Comparison of ENCODE assay signal across 10 mouse cellular contexts in the genomic region with DNA sequence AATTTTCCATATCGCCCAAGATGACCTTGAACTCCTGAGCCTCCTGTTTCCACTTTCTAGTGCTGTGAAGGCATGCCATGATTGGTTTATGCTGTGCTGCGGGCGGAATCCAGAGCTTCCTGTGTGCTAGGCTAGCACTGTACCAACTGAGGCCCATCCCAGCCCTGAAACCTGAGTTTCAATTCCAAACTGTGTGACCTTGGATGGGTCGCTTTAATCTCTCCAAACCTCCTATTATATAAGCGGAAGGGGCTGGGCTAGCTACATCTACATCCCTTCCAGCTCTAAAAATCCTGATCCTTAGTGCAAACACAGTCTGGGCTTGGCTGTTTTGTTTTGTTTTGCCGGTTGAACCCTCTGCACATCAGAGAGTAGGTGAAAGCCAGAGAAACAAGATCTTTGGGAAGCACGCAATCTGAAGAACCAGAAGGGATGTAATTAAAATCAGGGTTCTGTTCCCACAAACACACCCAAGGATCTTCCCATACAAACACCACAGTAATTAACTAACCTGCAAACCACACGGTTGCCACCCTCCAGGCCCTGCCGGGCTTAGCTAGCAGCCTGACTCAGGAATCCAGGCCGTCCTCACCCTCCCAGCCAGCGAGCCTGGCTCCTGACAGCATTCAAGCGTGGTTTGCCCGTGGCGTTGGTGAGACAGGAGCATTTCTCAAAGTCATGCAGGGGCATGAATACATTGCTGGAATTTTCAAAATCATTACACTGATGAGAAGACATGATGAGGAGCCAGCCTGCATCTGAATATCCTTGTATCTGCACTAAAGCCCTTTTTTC.
A peak's percentile ranks its signal among the peaks of the same experiment; 100 is the strongest.
DNase-seq lines count a peak whose midpoint lies in the region; ATAC-seq lines count a peak whose summit lies in the region.
"Had no signal": no experiment of that assay in that cellular context is flagged by ENCODE, and none has a peak within 500 bp of the region (broad histone marks: within the 10 kb centered on the region; RNA-seq: fewer than 3 reads in every experiment).

No protein-coding gene starts in this region.

- H3K4me1 ChIP-seq in hindbrain, embryonic 11.5 days (replicated peaks; ENCODE audit: control insufficient read depth, insufficient read depth, low read length): peaks cover 2% of the 10 kb centered on the region; the same call in 1 of the 2 replicates
- H3K4me1 ChIP-seq in hindbrain, embryonic 14.5 days (replicated peaks; ENCODE audit: control insufficient read depth, insufficient read depth, low read length): peaks cover 8% of the 10 kb centered on the region; the same call in 1 of the 2 replicates
- peaks cover 16% of the 10 kb centered on the region; the same call in 1 of the 2 replicates for H3K4me1 ChIP-seq in embryonic facial prominence, embryonic 14.5 days (ENCODE audit: control insufficient read depth, insufficient read depth, low read length)
- peaks cover 11% of the 10 kb centered on the region for H3K4me1 ChIP-seq in limb, embryonic 10.5 days

- H3K4me2 ChIP-seq in hindbrain, embryonic 11.5 days (replicated peaks; ENCODE audit: low read depth, low read length): no peak overlapping the region
- H3K4me2 ChIP-seq in hindbrain, embryonic 14.5 days (replicated peaks): no peak overlapping the region
- H3K4me2 ChIP-seq in embryonic facial prominence, embryonic 14.5 days (ENCODE audit: low read depth, low read length): no peak overlapping the region

- H3K36me3 ChIP-seq in hindbrain, embryonic 11.5 days (ENCODE audit: control insufficient read depth, insufficient read depth, low read length): no peaks in the 10 kb centered on the region
- H3K36me3 ChIP-seq in hindbrain, embryonic 14.5 days (replicated peaks; ENCODE audit: control insufficient read depth, insufficient read depth): no peaks in the 10 kb centered on the region
- no peaks in the 10 kb centered on the region for H3K36me3 ChIP-seq in embryonic facial prominence, embryonic 14.5 days (ENCODE audit: control insufficient read depth, insufficient read depth, low read length)
- H3K36me3 ChIP-seq in limb, embryonic 10.5 days: no peaks in the 10 kb centered on the region

- H3K27me3 ChIP-seq in hindbrain, embryonic 11.5 days (ENCODE audit: control insufficient read depth, insufficient read depth, low read length): no peaks in the 10 kb centered on the region
- H3K27me3 ChIP-seq in hindbrain, embryonic 14.5 days (ENCODE audit: control insufficient read depth, insufficient read depth, low read length): no peaks in the 10 kb centered on the region
- no peaks in the 10 kb centered on the region for H3K27me3 ChIP-seq in embryonic facial prominence, embryonic 14.5 days (replicated peaks; ENCODE audit: control insufficient read depth, insufficient read depth, low read length)
- peaks cover 9% of the 10 kb centered on the region; the same call in 1 of the 2 replicates for H3K27me3 ChIP-seq in limb, embryonic 10.5 days (ENCODE audit: low read depth, poor library complexity, severe bottlenecking)

- 61% methylated on average over 14 of the region's 14 CpGs for WGBS in hindbrain, embryonic 11.5 days
- 56% methylated on average over 14 of the region's 14 CpGs for WGBS in hindbrain, embryonic 14.5 days
- WGBS in embryonic facial prominence, embryonic 14.5 days: 56% methylated on average over 14 of the region's 14 CpGs
- 65% methylated on average over 14 of the region's 14 CpGs for WGBS in limb, embryonic 10.5 days

- no peak for DNase-seq in hindbrain, embryonic 11.5 days (ENCODE audit: low spot score)
- no peak for DNase-seq in hindbrain, embryonic 14.5 days (ENCODE audit: low spot score)
- DNase-seq in ZHBTc4 (ENCODE audit: low read depth, low spot score): peak; percentile 89
- DNase-seq in embryonic facial prominence, embryonic 14.5 days (ENCODE audit: low spot score): peak; percentile 82
- DNase-seq in limb, embryonic 10.5 days (ENCODE audit: low spot score): no peak
- no peak for DNase-seq in ovary, postnatal 14 days (ENCODE audit: low spot score)
- DNase-seq in adrenal gland, adult 18-20 months (ENCODE audit: low spot score in 2 of 2): no peak
- DNase-seq in adrenal gland, postnatal 25 days: no peak
- DNase-seq: kidney, adult 2 months; lung, postnatal 10 days had no signal

- H3K9ac ChIP-seq in hindbrain, embryonic 11.5 days (ENCODE audit: low read depth, low read length): no peak overlapping the region
- H3K9ac ChIP-seq in hindbrain, embryonic 14.5 days: no peak overlapping the region
- no peak overlapping the region for H3K9ac ChIP-seq in embryonic facial prominence, embryonic 14.5 days (ENCODE audit: low read depth, low read length)

- H3K27ac ChIP-seq in hindbrain, embryonic 11.5 days (ENCODE audit: low read depth, low read length): peak overlapping the region; percentile 53
- no peak overlapping the region for H3K27ac ChIP-seq in hindbrain, embryonic 14.5 days
- H3K27ac ChIP-seq in embryonic facial prominence, embryonic 14.5 days (replicated peaks; ENCODE audit: low read depth, low read length): peak overlapping the region; percentile 48
- 0 out of 2 replicates have a peak overlapping the region, but pooled peaks have one; percentile 10 for H3K27ac ChIP-seq in limb, embryonic 10.5 days

- H3K9me3 ChIP-seq in hindbrain, embryonic 11.5 days (ENCODE audit: control insufficient read depth, low read length): no peaks in the 10 kb centered on the region
- H3K9me3 ChIP-seq in hindbrain, embryonic 14.5 days (ENCODE audit: control insufficient read depth, low read length): no peaks in the 10 kb centered on the region
- no peaks in the 10 kb centered on the region for H3K9me3 ChIP-seq in embryonic facial prominence, embryonic 14.5 days (ENCODE audit: control insufficient read depth, low read length)
- H3K9me3 ChIP-seq in limb, embryonic 10.5 days (replicated peaks): no peaks in the 10 kb centered on the region

- ATAC-seq in hindbrain, embryonic 11.5 days (ENCODE audit: low FRiP score): no peak
- no peak for ATAC-seq in hindbrain, embryonic 14.5 days (ENCODE audit: low FRiP score)
- peak; percentile 74 for ATAC-seq in embryonic facial prominence, embryonic 14.5 days (ENCODE audit: low read depth)

- no peak overlapping the region for H3K4me3 ChIP-seq in hindbrain, embryonic 11.5 days (ENCODE audit: low read depth, low read length)
- no peak overlapping the region for H3K4me3 ChIP-seq in hindbrain, embryonic 14.5 days (replicated peaks; ENCODE audit: low read length)
- no peak overlapping the region for H3K4me3 ChIP-seq in embryonic facial prominence, embryonic 14.5 days (ENCODE audit: low read depth, low read length)
- no peak overlapping the region for H3K4me3 ChIP-seq in limb, embryonic 10.5 days

Comparison
In these comparisons a context has a peak if more than half of its experiments do, and no peak if none do; other contexts are left out.
1. DNase-seq: peak in ZHBTc4 (single experiment) and embryonic facial prominence, embryonic 14.5 days (single experiment); none in hindbrain, embryonic 11.5 days (single experiment), hindbrain, embryonic 14.5 days (single experiment), limb, embryonic 10.5 days (single experiment), ovary, postnatal 14 days (single experiment), adrenal gland, adult 18-20 months (0 of 2) and adrenal gland, postnatal 25 days (single experiment).